Mouse (Mus musculus): Measurements from ENCODE around the gene Cacng3. TPM values are rescaled to one million over a fixed set of nuclear protein-coding genes. Genes with fewer than 3 reads are reported as not detected.

Gene Cacng3
- total and polyA plus RNA-seq, 2 experiments from 2014 or later, result 0.05 TPM; not detected in 1

- Histone ChIP-seq H3K9me3 (replicated peaks; ENCODE audit: control insufficient read depth, low read length) (no peaks in the 10 kb centered on the region), H3K4me3 (ENCODE audit: low read depth, low read length) (no peak overlapping the region), H3K36me3 (replicated peaks; ENCODE audit: control insufficient read depth, insufficient read depth, low read length) (no peaks in the 10 kb centered on the region), H3K27me3 (ENCODE audit: control insufficient read depth, insufficient read depth, low read length) (no peaks in the 10 kb centered on the region), H3K4me2 (ENCODE audit: low read depth, low read length) (no peak overlapping the region), H3K4me1 (ENCODE audit: control insufficient read depth, insufficient read depth) (no peaks in the 10 kb centered on the region), H3K9ac (replicated peaks; ENCODE audit: low read depth, low read length) (no peak overlapping the region), H3K27ac (ENCODE audit: low read depth) (no peak overlapping the region)
- ATAC-seq (ENCODE audit: insufficient read depth, low read depth) (no peak), DNase-seq (ENCODE audit: low spot score) (no peak)
- 67% methylated on average over 7 of the region's 7 CpGs for WGBS
- TF ChIP-seq EP300 (IDR thresholded peaks at IDR 0.05; ENCODE audit: low read depth) (no peak), CTCF (IDR thresholded peaks at IDR 0.05; ENCODE audit: low read depth) (no peak)
Measured at GRCm38 (mm10) chr7:122675207-122675606, 4.9 kb downstream of the Cacng3 start.

GRCm38 (mm10) chr7:122701751-122702150 lies 31.5 kb downstream of the Cacng3 start:
- ATAC-seq (ENCODE audit: insufficient read depth, low read depth) (0 out of 2 replicates have a peak, but pooled peaks have one; percentile 30), DNase-seq (ENCODE audit: low spot score) (no peak)
- TF ChIP-seq CTCF (IDR thresholded peaks at IDR 0.05; ENCODE audit: low read depth), result no peak
- no peak for TF ChIP-seq EP300 (IDR thresholded peaks at IDR 0.05; ENCODE audit: low read depth)
- H3K4me2 ChIP-seq (ENCODE audit: low read depth, low read length), result no peak overlapping the region
- 62% methylated on average over 5 of the region's 5 CpGs for WGBS
- H3K4me3 ChIP-seq (ENCODE audit: low read depth, low read length), result no peak overlapping the region
- no peak overlapping the region for H3K9ac ChIP-seq (replicated peaks; ENCODE audit: low read depth, low read length)
- no peaks in the 10 kb centered on the region for H3K36me3 ChIP-seq (replicated peaks; ENCODE audit: control insufficient read depth, insufficient read depth, low read length)
- H3K4me1 ChIP-seq (ENCODE audit: control insufficient read depth, insufficient read depth), result no peaks in the 10 kb centered on the region
- H3K9me3 ChIP-seq (replicated peaks; ENCODE audit: control insufficient read depth, low read length), result no peaks in the 10 kb centered on the region
- H3K27ac ChIP-seq (ENCODE audit: low read depth), result no peak overlapping the region
- H3K27me3 ChIP-seq (ENCODE audit: control insufficient read depth, insufficient read depth, low read length), result no peaks in the 10 kb centered on the region

- no peak for DNase-seq (ENCODE audit: low spot score)
- Histone ChIP-seq H3K36me3 (replicated peaks; ENCODE audit: control insufficient read depth, insufficient read depth, low read length) (no peaks in the 10 kb centered on the region), H3K4me2 (ENCODE audit: low read depth, low read length) (no peak overlapping the region), H3K27ac (ENCODE audit: low read depth) (no peak overlapping the region), H3K9ac (replicated peaks; ENCODE audit: low read depth, low read length) (no peak overlapping the region), H3K4me1 (ENCODE audit: control insufficient read depth, insufficient read depth) (no peaks in the 10 kb centered on the region), H3K4me3 (ENCODE audit: low read depth, low read length) (no peak overlapping the region), H3K9me3 (replicated peaks; ENCODE audit: control insufficient read depth, low read length) (no peaks in the 10 kb centered on the region), H3K27me3 (ENCODE audit: control insufficient read depth, insufficient read depth, low read length) (no peaks in the 10 kb centered on the region)
- TF ChIP-seq EP300 (IDR thresholded peaks at IDR 0.05; ENCODE audit: low read depth), result no peak
- TF ChIP-seq CTCF (IDR thresholded peaks at IDR 0.05; ENCODE audit: low read depth), result no peak
- 61% methylated on average over 4 of the region's 4 CpGs for WGBS
- ATAC-seq (ENCODE audit: insufficient read depth, low read depth), result no peak
Measured at GRCm38 (mm10) chr7:122702443-122702842, 32.2 kb downstream of the Cacng3 start.

DNA sequence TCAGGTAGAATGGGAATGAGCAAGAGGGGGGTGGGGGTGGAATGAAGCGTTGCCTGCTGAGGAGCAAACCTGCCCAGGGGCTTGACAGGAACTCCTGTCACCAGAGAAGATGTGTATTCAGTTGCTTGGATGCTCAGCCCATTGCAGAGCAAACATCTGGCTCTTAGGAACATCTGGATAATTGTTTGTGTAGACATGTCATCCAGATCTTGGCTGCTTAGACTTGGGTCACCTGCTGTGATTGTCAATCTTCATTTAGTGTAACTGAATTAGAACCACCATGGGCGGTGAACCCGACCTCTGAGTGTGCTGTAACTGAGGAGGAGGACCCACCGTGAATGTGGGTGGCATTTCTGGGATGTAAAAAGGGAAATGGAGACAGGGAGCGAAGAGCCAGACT lies 36.4 kb downstream of the Cacng3 start:
- Histone ChIP-seq H3K36me3 (replicated peaks; ENCODE audit: control insufficient read depth, insufficient read depth, low read length) (no peaks in the 10 kb centered on the region), H3K27ac (ENCODE audit: low read depth) (no peak overlapping the region), H3K9me3 (replicated peaks; ENCODE audit: control insufficient read depth, low read length) (no peaks in the 10 kb centered on the region), H3K4me1 (ENCODE audit: control insufficient read depth, insufficient read depth) (no peaks in the 10 kb centered on the region), H3K4me2 (ENCODE audit: low read depth, low read length) (no peak overlapping the region), H3K27me3 (ENCODE audit: control insufficient read depth, insufficient read depth, low read length) (no peaks in the 10 kb centered on the region), H3K9ac (replicated peaks; ENCODE audit: low read depth, low read length) (no peak overlapping the region), H3K4me3 (ENCODE audit: low read depth, low read length) (no peak overlapping the region)
- DNase-seq (ENCODE audit: low spot score), result no peak
- no peak for ATAC-seq (ENCODE audit: insufficient read depth, low read depth)
- TF ChIP-seq EP300 (IDR thresholded peaks at IDR 0.05; ENCODE audit: low read depth), result no peak
- TF ChIP-seq CTCF (IDR thresholded peaks at IDR 0.05; ENCODE audit: low read depth), result no peak
- WGBS, result 48% methylated on average over 5 of the region's 5 CpGs

GRCm38 (mm10) chr7:122716299-122716698 lies 46.0 kb downstream of the Cacng3 start:
- peak; percentile 51 for DNase-seq (ENCODE audit: low spot score)
- Histone ChIP-seq H3K4me3 (ENCODE audit: low read depth, low read length) (no peak overlapping the region), H3K4me1 (ENCODE audit: control insufficient read depth, insufficient read depth) (no peaks in the 10 kb centered on the region), H3K36me3 (replicated peaks; ENCODE audit: control insufficient read depth, insufficient read depth, low read length) (no peaks in the 10 kb centered on the region), H3K27ac (ENCODE audit: low read depth) (no peak overlapping the region), H3K27me3 (ENCODE audit: control insufficient read depth, insufficient read depth, low read length) (no peaks in the 10 kb centered on the region), H3K9ac (replicated peaks; ENCODE audit: low read depth, low read length) (no peak overlapping the region), H3K4me2 (ENCODE audit: low read depth, low read length) (no peak overlapping the region), H3K9me3 (replicated peaks; ENCODE audit: control insufficient read depth, low read length) (no peaks in the 10 kb centered on the region)
- TF ChIP-seq EP300 (IDR thresholded peaks at IDR 0.05; ENCODE audit: low read depth) (peak; percentile 34; the same call in 1 of the 2 replicates), CTCF (IDR thresholded peaks at IDR 0.05; ENCODE audit: low read depth) (no peak)
- peak; percentile 73 for ATAC-seq (ENCODE audit: insufficient read depth, low read depth)
- WGBS, result 18% methylated on average over 3 of the region's 3 CpGs

GRCm38 (mm10) chr7:122718540-122718939 lies 48.2 kb downstream of the Cacng3 start:
- DNase-seq (ENCODE audit: low spot score) (no peak), ATAC-seq (ENCODE audit: insufficient read depth, low read depth) (no peak)
- no peaks in the 10 kb centered on the region for H3K27me3 ChIP-seq (ENCODE audit: control insufficient read depth, insufficient read depth, low read length)
- no peak overlapping the region for H3K9ac ChIP-seq (replicated peaks; ENCODE audit: low read depth, low read length)
- H3K9me3 ChIP-seq (replicated peaks; ENCODE audit: control insufficient read depth, low read length), result no peaks in the 10 kb centered on the region
- no peaks in the 10 kb centered on the region for H3K4me1 ChIP-seq (ENCODE audit: control insufficient read depth, insufficient read depth)
- no peak overlapping the region for H3K4me3 ChIP-seq (ENCODE audit: low read depth, low read length)
- no peak for TF ChIP-seq EP300 (IDR thresholded peaks at IDR 0.05; ENCODE audit: low read depth)
- TF ChIP-seq CTCF (IDR thresholded peaks at IDR 0.05; ENCODE audit: low read depth), result no peak
- no peaks in the 10 kb centered on the region for H3K36me3 ChIP-seq (replicated peaks; ENCODE audit: control insufficient read depth, insufficient read depth, low read length)
- H3K4me2 ChIP-seq (ENCODE audit: low read depth, low read length), result no peak overlapping the region
- WGBS, result 76% methylated on average over 4 of the region's 4 CpGs
- H3K27ac ChIP-seq (ENCODE audit: low read depth), result no peak overlapping the region

Data from heart, postnatal 0 days (tissue).